Mouse (Mus musculus): ENCODE measurements at regions not wholly inside any gene's neighbourhood (a gene's known extent, or its start where the extent isn't known, plus 50 kb on each side); places are given as distances from the start of the nearest gene placed in this dataset.

DNA sequence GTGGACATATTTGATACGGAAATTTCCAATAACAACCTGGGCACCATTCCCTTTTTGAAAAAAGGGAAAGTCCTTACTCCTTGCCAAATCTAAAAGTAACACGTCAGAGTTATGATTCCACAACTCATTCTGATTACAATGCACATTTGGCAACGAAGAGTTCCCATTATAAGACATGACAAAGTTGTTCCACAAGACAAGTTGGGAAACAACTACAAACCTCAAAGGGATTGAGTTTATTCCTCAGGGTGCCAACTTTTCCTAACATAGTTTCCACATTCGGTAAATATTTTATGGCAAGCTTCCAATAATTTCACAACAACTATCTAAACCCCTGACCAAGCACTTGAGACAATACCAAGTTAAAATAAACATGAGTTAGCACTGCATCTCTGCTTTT lies 150.1 kb upstream of the Diaph2 start:
- TF ChIP-seq CTCF (conservative IDR thresholded peaks at IDR 0.05; ENCODE audit: low read length) (no peak), POU5F1 (IDR thresholded peaks at IDR 0.05; ENCODE audit: borderline replicate concordance, low read length) (no peak), NANOG (IDR thresholded peaks at IDR 0.05; ENCODE audit: borderline replicate concordance, low read length) (no peak)

Data from E14TG2a.4 (cell line).